Mouse (Mus musculus): Measurements from ENCODE around the gene Lin7b. TPM values are rescaled to one million over a fixed set of nuclear protein-coding genes. Genes with fewer than 3 reads are reported as not detected.

Gene Lin7b
- polyA plus RNA-seq, 1 experiment, result 103 TPM

DNA sequence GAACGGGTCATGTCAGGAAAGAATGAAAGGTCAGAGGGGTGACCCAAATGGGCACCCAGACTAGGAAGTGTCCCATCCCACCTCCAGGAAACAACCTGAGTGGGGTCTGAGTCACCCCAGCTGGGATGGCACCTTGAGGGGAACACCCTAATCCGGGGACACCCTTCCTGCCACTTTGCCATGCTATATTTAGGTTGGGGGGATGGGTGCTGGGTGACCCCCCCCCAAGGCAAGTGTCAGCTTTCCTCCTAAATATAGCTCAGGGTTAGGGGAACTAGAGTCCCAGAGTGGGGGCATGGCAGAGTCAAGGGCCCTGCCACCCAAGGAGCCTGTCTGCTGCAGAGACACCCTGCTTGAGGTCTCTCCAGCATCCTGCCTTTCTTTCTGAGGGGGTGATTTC is 42.0 kb upstream of the Lin7b start:
- WGBS, result 91% methylated on average over 2 of the region's 2 CpGs
- no peak for TF ChIP-seq POLR2A (IDR thresholded peaks at IDR 0.05; ENCODE audit: borderline replicate concordance, insufficient read depth, low read length)
- no peak for TF ChIP-seq CTCF (IDR thresholded peaks at IDR 0.05; ENCODE audit: borderline replicate concordance, insufficient read depth, low read depth, low read length)
- no peaks in the 10 kb centered on the region for H3K4me1 ChIP-seq (ENCODE audit: control insufficient read depth, insufficient read depth, low read length)

GRCm38 (mm10) chr7:45409497-45410163 is 39.2 kb upstream of the Lin7b start:
- TF ChIP-seq POLR2A (IDR thresholded peaks at IDR 0.05; ENCODE audit: borderline replicate concordance, insufficient read depth, low read length), result no peak
- 83% methylated on average over 8 of the region's 8 CpGs for WGBS
- no peaks in the 10 kb centered on the region; the same call in 1 of the 2 replicates for H3K4me1 ChIP-seq (ENCODE audit: control insufficient read depth, insufficient read depth, low read length)
- peaks cover 6% of the 10 kb centered on the region; the same call in 1 of the 2 replicates for H3K27me3 ChIP-seq (ENCODE audit: control insufficient read depth, insufficient read depth, low read length)
- no peak for DNase-seq
- no peak overlapping the region for H3K27ac ChIP-seq (ENCODE audit: insufficient read depth, low read length)
- no peak overlapping the region for H3K4me3 ChIP-seq (replicated peaks; ENCODE audit: insufficient read depth, low read depth, low read length)

More for the DNA sequence above, 42.0 kb upstream of the Lin7b start:
- H3K27ac ChIP-seq (ENCODE audit: insufficient read depth, low read length), result no peak overlapping the region
- no peak for DNase-seq
- H3K27me3 ChIP-seq (ENCODE audit: control insufficient read depth, insufficient read depth, low read length), result no peaks in the 10 kb centered on the region; the same call in 1 of the 2 replicates
- H3K4me3 ChIP-seq (replicated peaks; ENCODE audit: insufficient read depth, low read depth, low read length), result no peak overlapping the region

DNA sequence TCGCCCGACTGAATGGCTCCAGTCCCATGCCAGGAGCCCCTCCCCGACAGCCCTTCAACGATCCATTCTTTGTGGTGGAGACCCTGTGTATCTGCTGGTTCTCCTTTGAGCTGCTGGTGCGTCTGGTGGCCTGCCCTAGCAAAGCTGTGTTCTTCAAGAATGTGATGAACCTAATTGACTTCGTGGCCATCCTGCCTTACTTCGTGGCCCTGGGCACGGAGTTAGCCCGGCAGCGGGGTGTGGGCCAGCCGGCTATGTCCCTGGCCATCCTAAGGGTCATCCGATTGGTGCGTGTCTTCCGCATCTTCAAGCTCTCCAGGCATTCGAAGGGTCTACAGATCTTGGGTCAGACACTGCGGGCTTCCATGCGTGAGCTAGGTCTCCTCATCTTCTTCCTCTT is 38.6 kb upstream of the Lin7b start:
- H3K27me3 ChIP-seq (ENCODE audit: control insufficient read depth, insufficient read depth, low read length), result peaks cover 6% of the 10 kb centered on the region; the same call in 1 of the 2 replicates
- TF ChIP-seq POLR2A (IDR thresholded peaks at IDR 0.05; ENCODE audit: borderline replicate concordance, insufficient read depth, low read length) (no peak), CTCF (IDR thresholded peaks at IDR 0.05; ENCODE audit: borderline replicate concordance, insufficient read depth, low read depth, low read length) (no peak)
- no peak overlapping the region for H3K27ac ChIP-seq (ENCODE audit: insufficient read depth, low read length)
- 86% methylated on average over 17 of the region's 17 CpGs for WGBS
- DNase-seq, result no peak
- no peak overlapping the region for H3K4me3 ChIP-seq (replicated peaks; ENCODE audit: insufficient read depth, low read depth, low read length)
- H3K4me1 ChIP-seq (ENCODE audit: control insufficient read depth, insufficient read depth, low read length), result no peaks in the 10 kb centered on the region; the same call in 1 of the 2 replicates

GRCm38 (mm10) chr7:45408351-45408750 is 38.0 kb upstream of the Lin7b start:
- H3K4me3 ChIP-seq (replicated peaks; ENCODE audit: insufficient read depth, low read depth, low read length), result no peak overlapping the region
- no peak for TF ChIP-seq POLR2A (IDR thresholded peaks at IDR 0.05; ENCODE audit: borderline replicate concordance, insufficient read depth, low read length)
- no peak for TF ChIP-seq CTCF (IDR thresholded peaks at IDR 0.05; ENCODE audit: borderline replicate concordance, insufficient read depth, low read depth, low read length)
- no peak for DNase-seq
- H3K27ac ChIP-seq (ENCODE audit: insufficient read depth, low read length), result no peak overlapping the region
- H3K27me3 ChIP-seq (ENCODE audit: control insufficient read depth, insufficient read depth, low read length), result peaks cover 6% of the 10 kb centered on the region; the same call in 1 of the 2 replicates
- H3K4me1 ChIP-seq (ENCODE audit: control insufficient read depth, insufficient read depth, low read length), result no peaks in the 10 kb centered on the region; the same call in 1 of the 2 replicates
- 71% methylated on average over 7 of the region's 7 CpGs for WGBS

DNA sequence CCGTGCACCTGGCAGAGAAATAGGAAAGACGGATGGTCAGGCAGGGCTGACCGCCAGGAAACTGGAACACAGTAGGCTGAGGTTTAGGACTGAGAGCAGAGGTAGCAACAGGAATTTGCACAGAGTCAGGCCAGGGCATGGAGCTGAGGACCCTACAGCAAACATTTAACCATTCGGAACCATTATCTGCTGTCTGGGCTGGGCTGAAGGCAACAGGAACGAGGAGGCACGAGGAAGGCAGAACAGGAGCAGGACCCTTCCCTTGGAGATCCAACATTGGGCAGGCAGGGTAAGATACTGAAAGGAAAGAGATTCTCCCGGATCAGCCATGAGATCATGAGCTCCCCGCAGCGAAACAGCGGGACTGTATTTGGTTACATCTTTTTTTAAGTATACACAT is 37.5 kb upstream of the Lin7b start:
- H3K4me1 ChIP-seq (ENCODE audit: control insufficient read depth, insufficient read depth, low read length), result no peaks in the 10 kb centered on the region; the same call in 1 of the 2 replicates
- H3K4me3 ChIP-seq (replicated peaks; ENCODE audit: insufficient read depth, low read depth, low read length), result no peak overlapping the region
- DNase-seq, result no peak
- no peak overlapping the region for H3K27ac ChIP-seq (ENCODE audit: insufficient read depth, low read length)
- TF ChIP-seq CTCF (IDR thresholded peaks at IDR 0.05; ENCODE audit: borderline replicate concordance, insufficient read depth, low read depth, low read length) (no peak), POLR2A (IDR thresholded peaks at IDR 0.05; ENCODE audit: borderline replicate concordance, insufficient read depth, low read length) (no peak)
- WGBS, result 62% methylated on average over 10 of the region's 10 CpGs
- H3K27me3 ChIP-seq (ENCODE audit: control insufficient read depth, insufficient read depth, low read length), result peaks cover 6% of the 10 kb centered on the region; the same call in 1 of the 2 replicates

DNA sequence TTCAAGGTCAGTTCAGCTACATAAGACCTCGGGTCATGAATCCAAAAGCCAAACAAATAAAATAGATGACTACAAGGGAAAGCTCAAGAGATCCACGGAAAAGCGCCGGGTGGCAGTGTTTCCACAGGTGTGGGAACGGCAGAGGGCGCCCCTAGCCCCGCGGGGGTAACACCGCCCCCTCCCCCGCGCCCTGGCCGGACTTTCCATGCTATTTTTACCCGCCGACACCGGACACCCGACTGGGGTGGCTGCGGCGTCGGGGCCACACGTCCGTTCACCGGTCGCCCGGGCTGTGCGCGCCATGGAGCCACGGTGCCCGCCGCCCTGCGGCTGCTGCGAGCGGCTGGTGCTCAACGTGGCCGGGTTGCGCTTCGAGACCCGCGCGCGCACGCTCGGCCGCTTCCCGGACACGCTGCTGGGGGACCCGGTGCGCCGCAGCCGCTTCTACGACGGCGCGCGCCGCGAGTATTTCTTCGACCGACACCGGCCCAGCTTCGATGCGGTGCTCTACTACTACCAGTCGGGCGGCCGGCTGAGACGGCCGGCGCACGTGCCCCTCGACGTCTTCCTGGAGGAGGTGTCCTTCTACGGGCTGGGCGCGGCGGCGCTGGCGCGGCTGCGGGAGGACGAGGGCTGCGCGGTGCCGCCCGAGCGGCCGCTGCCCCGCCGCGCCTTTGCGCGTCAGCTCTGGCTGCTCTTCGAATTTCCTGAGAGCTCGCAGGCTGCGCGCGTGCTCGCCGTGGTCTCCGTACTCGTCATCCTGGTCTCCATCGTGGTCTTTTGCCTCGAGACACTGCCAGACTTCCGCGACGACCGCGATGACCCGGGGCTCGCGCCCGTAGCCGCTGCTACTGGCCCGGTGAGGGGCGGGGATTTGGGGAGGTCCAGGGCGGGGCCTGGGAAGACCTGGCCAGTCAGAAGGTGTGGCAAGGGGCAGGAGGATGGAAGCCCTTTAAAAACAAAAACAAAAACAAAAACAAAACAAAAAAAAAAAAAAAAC is 36.1 kb upstream of the Lin7b start:
- WGBS, result 2% methylated on average over 113 of the region's 114 CpGs
- H3K27me3 ChIP-seq (ENCODE audit: control insufficient read depth, insufficient read depth, low read length), result peaks cover 6% of the 10 kb centered on the region; the same call in 1 of the 2 replicates

More for the DNA sequence above, 36.1 kb upstream of the Lin7b start:
- Histone ChIP-seq H3K4me3 (replicated peaks; ENCODE audit: insufficient read depth, low read depth, low read length) (peak overlapping the region; percentile 44), H3K27ac (ENCODE audit: insufficient read depth, low read length) (no peak overlapping the region), H3K4me1 (ENCODE audit: control insufficient read depth, insufficient read depth, low read length) (no peaks in the 10 kb centered on the region; the same call in 1 of the 2 replicates)
- DNase-seq, result no peak
- TF ChIP-seq CTCF (IDR thresholded peaks at IDR 0.05; ENCODE audit: borderline replicate concordance, insufficient read depth, low read depth, low read length) (no peak), POLR2A (IDR thresholded peaks at IDR 0.05; ENCODE audit: borderline replicate concordance, insufficient read depth, low read length) (no peak)
